Mouse (Mus musculus): ENCODE results near the gene Tagln. TPM values are rescaled to one million over a fixed set of nuclear protein-coding genes. Genes with fewer than 3 reads are reported as not detected.
A peak's percentile ranks its signal among the peaks of the same experiment; 100 is the strongest.

The Tagln gene
- polyA plus RNA-seq (2017; shearing (Covaris generic)) = 1 to 10 TPM in 2 of 3 experiments, under 1 TPM in 1; 0.40 to 2.2 (median 1.1) TPM

DNA sequence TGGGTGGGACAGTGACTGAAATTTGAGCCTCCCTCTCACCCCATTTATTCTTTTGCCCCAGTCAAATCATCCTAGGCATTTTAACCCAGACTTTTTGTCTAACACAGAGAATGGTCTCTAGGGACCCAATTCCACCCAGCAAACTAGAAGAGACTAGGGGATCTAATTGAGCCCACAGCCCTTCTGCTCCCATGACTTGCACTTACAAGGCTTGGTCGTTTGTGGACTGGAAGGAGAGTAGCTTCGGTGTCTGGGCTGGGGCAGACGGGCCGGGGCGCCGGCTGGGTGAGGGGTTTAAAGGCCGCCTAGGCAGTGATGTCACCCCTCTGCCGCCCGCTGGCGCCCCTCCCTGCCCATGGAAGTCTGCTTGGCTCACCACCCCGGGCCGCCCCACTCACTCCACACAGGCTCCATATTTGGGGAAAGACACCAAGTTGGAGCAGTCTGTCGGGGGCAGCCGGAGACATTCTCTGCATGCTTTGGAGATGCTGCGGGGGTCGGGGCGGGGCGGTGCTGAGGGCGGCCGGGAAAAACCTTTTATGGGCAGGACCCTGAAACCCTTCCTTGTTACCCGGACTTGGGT lies at the start of gene Tagln:
Tagln (minus strand) TSS at position 431 of the 583 bp plus-strand sequence.
- ATAC-seq = no peak

- ATAC-seq = peak; percentile 60
Measured at GRCm38 (mm10) chr9:45985229-45985567, 49.3 kb upstream of the Tagln start.

DNA sequence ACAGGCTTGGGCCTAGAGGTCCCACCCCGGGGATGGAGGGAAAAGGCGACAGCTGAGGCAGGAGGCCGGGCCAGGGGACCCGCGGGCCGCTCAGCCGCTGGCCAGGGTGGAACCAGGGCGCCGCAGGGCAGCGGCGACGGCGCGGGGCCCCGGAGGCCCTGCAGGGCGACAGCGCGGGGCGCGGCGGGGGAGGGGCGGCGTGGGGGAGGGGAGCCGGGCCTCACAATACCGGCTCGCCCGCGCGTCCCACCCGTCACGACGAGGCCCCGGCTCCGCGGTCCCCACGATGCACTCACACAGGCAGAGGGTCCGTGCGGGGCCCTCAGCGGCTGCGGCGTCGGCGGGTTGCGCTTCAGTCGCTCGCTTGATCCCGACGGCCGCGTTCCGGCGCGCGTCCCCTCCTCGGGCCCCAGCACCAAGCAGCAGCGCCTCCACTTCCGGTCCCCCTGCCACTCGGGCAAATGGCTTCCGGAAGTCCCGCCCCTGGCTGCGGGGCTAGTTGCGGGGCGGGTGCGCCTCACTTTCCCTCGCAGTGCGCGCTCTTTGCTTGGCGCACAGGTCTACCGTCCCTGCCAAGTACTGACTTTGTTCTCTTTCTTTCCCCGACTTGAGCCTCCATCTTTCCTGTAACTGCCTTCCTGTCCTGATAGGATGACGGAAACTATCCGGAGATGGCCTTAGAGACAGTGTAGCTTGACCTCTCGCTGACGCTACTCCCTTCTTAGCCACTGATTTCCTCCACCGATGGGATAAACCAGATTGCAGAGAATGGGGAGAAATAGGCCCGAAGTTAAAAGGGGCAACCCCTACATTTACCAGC lies 48.8 kb upstream of the Tagln start:
- peak; percentile 87 for ATAC-seq

GRCm38 (mm10) chr9:45983676-45984408 lies 48.0 kb upstream of the Tagln start:
- no peak for ATAC-seq

- ATAC-seq = no peak
Measured at GRCm38 (mm10) chr9:45981331-45981730, 45.5 kb upstream of the Tagln start.

- ATAC-seq = no peak
Measured at GRCm38 (mm10) chr9:45980611-45981010, 44.8 kb upstream of the Tagln start.

DNA sequence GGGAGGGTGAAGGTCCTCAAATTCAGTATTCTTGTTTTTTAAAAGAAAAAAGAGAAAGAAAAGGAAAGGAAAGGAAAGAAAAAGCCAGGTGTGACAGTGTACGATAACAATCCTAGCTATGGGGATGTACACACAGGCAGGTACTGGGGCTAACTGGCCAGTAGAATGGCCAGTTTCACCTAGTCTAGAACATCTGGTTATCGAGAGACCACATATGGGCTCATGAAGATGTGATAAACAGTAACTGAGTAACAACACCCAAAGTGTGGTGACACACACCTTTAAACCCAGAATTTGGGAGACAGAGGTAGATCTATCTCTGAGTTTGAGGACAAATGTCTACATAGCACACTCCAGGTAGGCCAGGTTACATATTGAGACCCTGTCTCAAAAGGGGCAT lies 43.9 kb upstream of the Tagln start:
- no peak for ATAC-seq

DNA sequence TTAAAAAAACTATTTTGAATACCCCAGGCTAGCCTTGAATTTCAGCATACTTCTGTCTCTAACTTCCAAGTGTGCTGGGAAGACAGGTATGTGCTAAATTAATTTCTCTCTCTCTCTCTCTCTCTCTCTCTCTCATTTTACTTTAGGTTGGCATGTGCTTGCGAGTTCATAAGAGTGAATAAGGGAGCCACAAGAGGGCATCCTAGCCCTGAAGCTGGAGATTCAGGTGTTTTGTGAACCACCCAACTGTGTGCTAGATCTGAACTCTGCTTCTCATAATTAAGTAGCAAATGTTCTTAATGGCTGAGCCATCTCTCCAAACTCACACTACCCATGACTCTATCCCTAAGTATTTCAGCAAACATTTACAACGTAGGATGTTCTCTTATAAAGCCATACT lies 41.0 kb upstream of the Tagln start:
- no peak for ATAC-seq

- no peak for ATAC-seq
Measured at GRCm38 (mm10) chr9:45963577-45963976, 27.7 kb upstream of the Tagln start.

- ATAC-seq = no peak
Measured at GRCm38 (mm10) chr9:45961855-45962254, 26.0 kb upstream of the Tagln start.

- ATAC-seq = no peak
Measured at GRCm38 (mm10) chr9:45959661-45960060, 23.8 kb upstream of the Tagln start.

DNA sequence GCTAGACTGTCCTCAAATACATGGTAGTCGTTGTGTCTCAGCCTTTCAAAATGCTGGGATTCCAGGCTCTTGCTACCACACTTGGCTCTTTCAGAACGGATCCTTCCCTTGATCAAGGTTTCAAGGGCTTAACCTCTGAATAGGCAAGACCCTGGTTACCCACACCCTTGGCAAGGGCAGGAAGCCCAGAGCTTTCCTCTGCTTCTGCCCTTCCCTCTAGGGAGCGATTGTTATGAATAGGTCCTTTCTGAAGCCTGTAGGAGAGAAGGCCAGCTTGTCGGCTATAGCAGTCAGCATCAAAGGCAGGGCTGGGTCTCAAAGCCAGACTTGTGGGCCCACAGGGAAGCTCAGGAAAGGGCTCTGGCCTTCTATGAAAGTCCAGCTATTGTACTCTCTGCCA lies 23.0 kb upstream of the Tagln start:
- ATAC-seq = no peak

GRCm38 (mm10) chr9:45958023-45958670 lies 22.3 kb upstream of the Tagln start:
- no peak for ATAC-seq

DNA sequence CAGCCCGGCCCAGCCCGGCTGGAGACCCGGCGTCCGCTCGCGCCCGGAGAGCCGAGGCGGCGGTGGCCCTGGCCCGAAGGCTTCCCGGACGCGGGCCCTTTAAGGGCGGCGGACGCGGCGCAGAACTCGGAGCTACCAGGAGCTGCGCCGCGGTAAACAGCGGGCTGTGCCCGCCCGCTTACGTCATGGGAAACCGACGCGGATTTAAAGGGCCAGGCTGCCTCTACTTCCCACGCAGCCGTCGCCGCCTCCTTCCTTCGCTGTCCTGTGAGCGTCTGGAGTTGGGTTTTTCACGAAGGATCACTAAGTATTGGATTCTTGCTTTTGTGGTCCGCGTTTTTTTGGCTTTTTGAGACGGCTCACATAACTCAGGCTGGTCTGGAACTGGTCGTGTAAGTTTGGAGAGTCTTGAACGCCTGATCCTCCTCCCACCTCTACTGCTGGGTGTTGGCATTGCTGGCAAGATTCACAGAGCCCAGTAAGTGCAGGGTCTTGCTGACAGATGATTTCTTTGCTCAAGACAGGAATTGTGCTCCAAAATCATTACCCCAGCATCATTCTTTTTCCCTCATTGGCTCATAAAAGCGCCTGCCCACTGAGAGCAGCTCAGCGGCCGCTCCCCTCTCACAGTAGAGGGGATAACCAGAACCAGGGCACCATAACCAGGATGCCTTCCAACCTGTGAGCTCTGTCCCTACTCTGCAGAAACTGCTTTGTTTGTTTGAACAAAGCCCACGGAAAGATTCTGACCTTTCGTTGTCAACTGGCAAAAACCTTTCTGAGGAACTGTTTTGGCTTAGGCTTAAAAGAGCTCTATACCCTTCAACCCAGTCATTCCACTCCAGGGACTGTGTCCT lies 19.5 kb upstream of the Tagln start, which contains the start of gene Sidt2:
Sidt2 (minus strand) TSS at position 152 of the 857 bp plus-strand sequence.
- ATAC-seq = peak; percentile 90

DNA sequence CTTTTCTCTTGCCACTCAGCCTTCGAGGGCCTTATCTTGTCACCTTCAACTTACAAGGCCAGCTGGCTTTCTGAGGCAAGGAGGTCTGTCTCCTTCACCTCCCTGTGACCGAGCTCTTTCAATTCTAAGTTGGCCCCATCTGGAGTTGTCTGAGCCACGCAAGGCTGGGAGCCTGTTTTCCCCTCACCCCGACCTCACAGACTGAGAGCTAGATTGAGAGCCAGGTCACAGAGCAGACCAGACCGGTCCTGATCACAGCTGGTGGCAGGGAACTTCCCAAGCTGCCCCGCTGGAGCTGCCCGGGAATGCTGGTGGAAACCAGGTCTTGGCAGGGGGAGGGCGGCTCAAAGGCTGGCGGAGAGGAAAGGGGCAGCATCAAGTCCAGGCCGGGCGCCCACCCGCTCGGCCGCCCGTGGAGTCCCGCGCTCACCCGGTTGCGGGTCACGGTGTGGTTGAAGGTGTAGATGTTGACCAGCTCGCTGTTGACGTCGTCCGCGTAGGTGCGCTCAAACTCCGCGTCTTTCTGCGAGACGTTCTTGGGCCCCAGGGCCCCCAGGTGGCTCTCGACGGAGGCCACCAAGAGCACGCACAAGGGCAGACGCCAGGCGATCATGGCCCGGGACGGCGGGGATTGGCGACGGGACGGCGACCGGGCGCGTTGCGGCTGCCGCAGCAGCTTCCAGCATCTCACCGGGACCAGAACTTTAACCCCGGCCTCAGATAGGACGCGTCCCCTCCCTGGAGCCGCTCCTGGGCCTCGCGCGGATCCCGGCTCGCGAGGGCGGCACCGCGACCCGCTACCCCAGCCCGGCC lies 18.6 kb upstream of the Tagln start:
- peak; percentile 22 for ATAC-seq

GRCm38 (mm10) chr9:45953511-45954293 lies 17.8 kb upstream of the Tagln start:
- peak; percentile 22 for ATAC-seq

GRCm38 (mm10) chr9:45952890-45953289 lies 17.0 kb upstream of the Tagln start:
- ATAC-seq = no peak

GRCm38 (mm10) chr9:45952057-45952456 lies 16.2 kb upstream of the Tagln start:
- no peak for ATAC-seq

GRCm38 (mm10) chr9:45946872-45947183 lies 11.0 kb upstream of the Tagln start:
- ATAC-seq = no peak

DNA sequence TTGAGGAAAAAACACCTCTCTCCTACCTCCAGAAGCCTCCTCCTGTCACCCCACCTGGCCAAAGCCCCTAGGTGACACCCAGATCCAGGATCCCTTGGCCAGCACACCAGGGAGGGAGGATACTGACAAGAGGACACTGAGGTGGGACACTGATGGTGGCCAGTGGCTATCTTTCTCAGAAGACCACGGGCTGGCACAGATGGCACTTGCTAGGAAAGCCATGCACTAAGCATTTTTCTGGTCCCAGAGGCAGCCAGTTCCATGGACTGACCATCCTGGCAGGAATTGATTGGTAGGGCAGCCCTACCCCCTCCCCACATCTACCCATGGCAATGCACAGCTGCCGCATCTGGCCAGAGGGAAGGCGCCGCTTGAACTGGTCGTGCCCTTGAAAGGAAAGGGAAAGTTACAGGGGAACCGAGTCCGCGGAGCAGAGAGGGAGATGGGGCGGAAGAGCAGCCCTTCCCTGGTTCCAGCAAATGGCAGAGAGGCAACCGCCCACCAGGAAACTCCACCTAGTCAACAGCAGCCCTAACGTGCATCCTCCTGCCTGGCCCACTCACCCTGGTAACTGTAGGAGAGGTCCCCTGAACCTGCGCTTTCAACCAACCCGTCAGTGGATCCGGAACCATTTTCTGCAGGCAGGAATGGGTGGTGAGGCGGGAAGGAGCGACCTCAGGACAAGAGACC lies 10.5 kb upstream of the Tagln start:
- ATAC-seq = no peak
